Mouse (Mus musculus) stomach, postnatal 0 days (tissue): ENCODE results near the gene Elmod3. TPM values are rescaled to one million over a fixed set of nuclear protein-coding genes. Genes with fewer than 3 reads are reported as not detected.

Experiments used
- ATAC-seq: fragments of 200-750 bp; cut with Nextera tagmentation; 2 replicates; pipeline ENCODE4 v1.8.0; 2017; ENCODE audit not compliant: low FRiP score, low TSS enrichment
- DNase-seq: peaks from one replicate; pipeline ENCODE4 v3.0.0-alpha.2; 2016; ENCODE audit warnings: low spot score
- H3K27ac ChIP-seq: fragments of 300-500 bp; sonication (generic); replicated peaks from 2 replicates; pipeline ENCODE4 v1.5.1; 2014; ENCODE audit warnings: mild to moderate bottlenecking, control low read depth
- H3K27me3 ChIP-seq: fragments of 300-500 bp; sonication (generic); 2 replicates; pipeline ENCODE4 v1.6.1; 2014; ENCODE audit warnings: low read length; ENCODE audit not compliant: control insufficient read depth, insufficient read depth
- H3K36me3 ChIP-seq: fragments of 300-500 bp; sonication (generic); 2 replicates; pipeline ENCODE4 v1.6.1; 2014; ENCODE audit warnings: low read length, mixed read lengths; ENCODE audit not compliant: control insufficient read depth, insufficient read depth
- H3K4me1 ChIP-seq: fragments of 300-500 bp; sonication (generic); replicated peaks from 2 replicates; pipeline ENCODE4 v1.6.1; 2014; ENCODE audit warnings: antibody characterized with exemption; ENCODE audit not compliant: control insufficient read depth, insufficient read depth
- H3K4me2 ChIP-seq: fragments of 300-500 bp; sonication (generic); replicated peaks from 2 replicates; pipeline ENCODE4 v1.6.1; 2014; ENCODE audit warnings: low read depth, mild to moderate bottlenecking, control low read depth, moderate library complexity
- H3K4me3 ChIP-seq: fragments of 300-500 bp; sonication (generic); 2 replicates; pipeline ENCODE4 v1.5.1; 2014; ENCODE audit warnings: low read depth, low read length, control low read depth
- H3K9ac ChIP-seq: fragments of 300-500 bp; sonication (generic); 2 replicates; pipeline ENCODE4 v1.6.1; 2014; ENCODE audit warnings: mild to moderate bottlenecking, low read length, control low read depth, mixed read lengths
- H3K9me3 ChIP-seq: fragments of 300-500 bp; sonication (generic); 2 replicates; pipeline ENCODE4 v1.6.1; 2016; ENCODE audit warnings: low read length; ENCODE audit not compliant: control insufficient read depth
- CTCF ChIP-seq: IDR thresholded peaks from 2 replicates; pipeline ENCODE4 v1.5.1; 2016; ENCODE audit warnings: antibody characterized with exemption, low read depth, mild to moderate bottlenecking, moderate library complexity
- EP300 ChIP-seq: optimal IDR thresholded peaks from 2 replicates; pipeline ENCODE3; 2016; ENCODE audit warnings: antibody characterized with exemption
- WGBS: fragments of 180-500 bp; shearing (Covaris S2); extraction: QIAGEN DNeasy Blood & Tissue Kit; methylation state at CpG from one replicate; pipeline ENCODE4 v1.1.7; 2014; 5-methylcytosine and 5-hydroxymethylcytosine counted together
- polyA plus RNA-seq: library from polyadenylated mRNA; unstranded; fragments of >200 nt; fragmentation: Nextera tagmentation; extraction: Ambion mirVana; gene quantifications from 2 replicates; pipeline ENCODE4 v1.2.1, GENCODE M21; 2015

Gene Elmod3
- polyA plus RNA-seq, result 13.3 and 15.8 TPM in 2 replicates

DNA sequence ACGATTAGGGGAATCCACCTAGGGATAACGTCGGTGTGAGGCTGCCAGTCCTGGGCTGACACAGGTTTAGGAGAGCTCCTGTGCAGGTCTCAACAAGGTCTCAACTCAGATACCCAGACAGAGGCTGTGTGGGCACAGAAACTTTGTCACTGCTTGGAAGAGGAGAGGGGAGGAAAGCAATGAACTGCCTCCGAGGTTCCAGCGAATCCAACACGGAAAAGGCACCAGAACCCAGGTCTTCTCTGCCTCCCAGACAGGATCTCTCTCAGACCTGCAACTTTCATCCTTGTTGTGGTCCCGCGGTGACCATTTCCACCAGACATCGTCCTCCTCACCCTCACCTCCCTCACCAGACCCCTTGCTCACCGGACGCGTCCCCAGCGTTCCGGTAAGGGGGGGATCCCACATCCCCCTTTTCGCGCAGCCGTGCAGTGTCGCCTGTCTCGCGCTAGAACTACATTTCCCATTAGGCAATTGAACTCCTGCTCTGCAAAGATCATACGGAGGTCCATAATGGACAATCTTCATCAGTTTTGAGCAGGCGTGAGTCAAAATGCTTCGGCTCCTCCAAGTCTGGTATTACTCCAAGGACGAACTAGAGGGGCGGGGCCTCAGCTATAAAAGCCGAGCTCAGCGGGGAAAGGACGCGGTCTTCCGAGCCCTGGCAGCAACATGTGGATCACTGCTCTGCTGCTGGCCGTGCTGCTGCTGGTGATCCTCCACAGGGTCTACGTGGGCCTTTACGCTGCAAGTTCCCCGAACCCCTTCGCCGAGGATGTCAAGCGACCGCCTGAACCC is at the start of gene Elmod3, which contains the start of gene Retsat:
Gene Elmod3, minus strand, starts transcription at position 458 of the 798 bp plus-strand sequence.
Gene Retsat, plus strand, starts transcription at position 520 of the 798 bp plus-strand sequence.
- Histone ChIP-seq H3K4me3 (peak within 1 kb of the TSS; percentile 68), H3K4me1 (0 out of 2 replicates have a peak, but pooled peaks cover 4% of the 10 kb centered on the region), H3K9me3 (no peaks in the 10 kb centered on the region), H3K4me2 (peak within 1 kb of the TSS; percentile 68), H3K27ac (peak within 1 kb of the TSS; percentile 94), H3K9ac (peak within 1 kb of the TSS; percentile 75), H3K27me3 (no peaks in the 10 kb centered on the region), H3K36me3 (no peaks in the 10 kb centered on the region)
- peak; percentile 93 for DNase-seq
- TF ChIP-seq EP300, result no peak
- no peak for TF ChIP-seq CTCF
- WGBS, result 1% methylated on average over 38 of the region's 38 CpGs
- ATAC-seq, result peak; percentile 86

DNA sequence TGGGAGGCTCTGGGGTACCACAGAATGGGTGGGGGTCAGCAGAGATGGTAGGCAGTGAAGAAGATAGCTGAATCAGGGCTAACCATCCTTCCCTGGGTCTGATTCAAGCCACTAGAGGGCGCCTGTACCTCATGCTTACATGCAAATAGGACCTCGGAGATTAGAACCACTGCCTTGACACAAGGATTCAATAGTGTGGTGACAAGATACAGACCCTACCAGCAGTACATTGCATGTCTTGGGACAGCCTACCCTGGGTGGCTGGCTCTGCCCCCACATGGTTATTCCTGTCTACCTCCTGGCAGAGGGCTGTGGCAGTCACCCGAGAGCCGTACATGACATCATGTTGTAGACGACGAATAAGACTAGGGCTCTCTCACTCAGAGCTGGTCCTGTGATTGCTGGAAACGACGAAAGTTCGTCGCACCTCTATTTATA is 49.2 kb upstream of the Elmod3 start:
- DNase-seq (peak; percentile 69), ATAC-seq (peak; percentile 3; the same call in 1 of the 2 replicates)
- H3K27ac ChIP-seq, result no peak overlapping the region
- no peaks in the 10 kb centered on the region for H3K36me3 ChIP-seq
- no peaks in the 10 kb centered on the region for H3K9me3 ChIP-seq
- H3K9ac ChIP-seq, result no peak overlapping the region
- no peak overlapping the region for H3K4me2 ChIP-seq
- 40% methylated on average over 10 of the region's 10 CpGs for WGBS
- TF ChIP-seq EP300, result no peak
- peak; percentile 91 for TF ChIP-seq CTCF
- no peaks in the 10 kb centered on the region for H3K27me3 ChIP-seq
- H3K4me3 ChIP-seq, result no peak overlapping the region
- no peaks in the 10 kb centered on the region; the same call in 1 of the 2 replicates for H3K4me1 ChIP-seq

DNA sequence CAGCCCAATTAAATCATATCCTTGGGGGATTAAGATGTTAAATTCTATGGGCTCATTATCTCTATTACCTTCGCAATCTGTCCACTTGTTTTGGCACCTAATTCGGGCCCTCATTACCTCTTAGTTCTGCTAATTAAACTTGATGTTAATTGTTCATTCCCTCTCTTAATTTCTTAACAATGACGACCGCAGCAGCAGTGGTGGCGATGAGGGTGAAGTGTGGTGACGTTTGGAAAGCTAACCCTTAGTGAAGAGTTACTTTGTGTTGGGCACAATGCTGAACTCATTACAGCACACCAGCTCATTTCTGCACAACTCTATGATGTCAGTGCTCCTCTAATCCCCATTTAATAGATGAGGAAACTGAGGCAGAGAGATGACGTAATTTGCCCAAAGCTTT is 47.2 kb upstream of the Elmod3 start:
- DNase-seq, result no peak
- 88% methylated on average over 7 of the region's 7 CpGs for whole genome bisulfite sequencing
- Histone ChIP-seq H3K4me1 (no peaks in the 10 kb centered on the region; the same call in 1 of the 2 replicates), H3K27me3 (no peaks in the 10 kb centered on the region), H3K4me3 (no peak overlapping the region), H3K36me3 (no peaks in the 10 kb centered on the region), H3K4me2 (no peak overlapping the region), H3K9ac (no peak overlapping the region), H3K27ac (no peak overlapping the region), H3K9me3 (no peaks in the 10 kb centered on the region)
- ATAC-seq, result no peak
- TF ChIP-seq CTCF, result no peak
- TF ChIP-seq EP300, result no peak

DNA sequence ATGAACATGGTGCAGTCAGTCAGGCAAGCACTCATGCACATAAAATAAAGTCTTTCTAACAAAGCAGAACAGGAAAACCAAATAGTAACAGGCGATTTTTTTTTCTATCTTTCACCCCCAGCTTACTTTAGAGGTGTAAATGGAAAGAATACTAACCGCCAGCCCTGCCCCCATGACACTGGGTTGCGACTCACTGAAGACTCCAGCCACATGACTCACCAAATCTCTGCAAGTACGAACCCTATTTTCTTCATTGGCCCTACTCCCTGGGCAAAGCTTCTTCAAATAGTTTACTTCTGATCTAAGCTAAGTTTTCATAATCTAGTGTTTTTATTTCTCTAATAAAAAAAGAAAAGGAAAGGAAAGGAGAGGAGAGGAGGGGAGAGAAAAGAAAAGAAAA is 46.4 kb upstream of the Elmod3 start:
- no peak for ATAC-seq
- WGBS, result 45% methylated on average over 4 of the region's 4 CpGs
- Histone ChIP-seq H3K4me3 (no peak overlapping the region), H3K9ac (no peak overlapping the region), H3K27ac (no peak overlapping the region), H3K36me3 (no peaks in the 10 kb centered on the region), H3K4me2 (no peak overlapping the region), H3K9me3 (no peaks in the 10 kb centered on the region), H3K27me3 (no peaks in the 10 kb centered on the region), H3K4me1 (no peaks in the 10 kb centered on the region)
- DNase-seq, result no peak
- no peak for TF ChIP-seq CTCF
- no peak for TF ChIP-seq EP300

DNA sequence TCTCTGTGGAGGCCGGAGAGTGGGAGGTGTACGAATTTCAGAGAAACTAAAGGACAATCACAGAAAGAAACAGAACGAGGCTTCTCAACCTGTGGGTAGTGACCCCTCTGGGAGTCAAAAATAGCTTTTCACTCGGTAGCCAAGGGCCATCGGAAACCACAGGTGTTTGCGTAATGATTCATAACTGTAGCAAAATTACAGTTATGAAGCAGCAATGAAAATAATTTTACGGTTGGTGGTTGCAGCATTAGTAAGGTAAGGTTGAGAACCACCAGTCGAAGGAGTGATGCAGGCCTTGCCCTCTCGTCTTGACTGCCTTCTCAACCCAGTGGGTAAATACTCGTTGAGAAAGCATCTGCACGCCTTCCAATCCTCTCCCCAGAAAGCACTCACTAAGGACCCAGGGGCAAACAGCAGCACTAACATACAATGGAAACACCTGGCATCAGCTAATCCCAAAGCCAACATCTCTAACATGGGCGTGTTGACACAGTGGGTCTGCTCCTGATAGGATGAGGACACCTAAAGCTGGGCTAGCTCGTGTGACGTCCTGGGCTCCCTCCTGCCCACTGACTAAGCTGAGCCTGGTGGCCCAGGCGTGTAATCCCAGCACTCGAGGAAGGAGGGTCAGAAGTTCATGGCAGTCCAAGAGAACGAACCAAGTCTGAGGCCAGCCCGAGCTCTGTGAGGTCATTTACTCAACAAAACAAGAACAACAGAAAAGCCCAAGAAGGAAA is 43.2 kb upstream of the Elmod3 start:
- DNase-seq (peak; percentile 79), ATAC-seq (peak; percentile 97)
- no peak overlapping the region for H3K4me2 ChIP-seq
- H3K9me3 ChIP-seq, result no peaks in the 10 kb centered on the region
- no peak overlapping the region for H3K4me3 ChIP-seq
- no peak overlapping the region for H3K9ac ChIP-seq
- no peaks in the 10 kb centered on the region; the same call in 1 of the 2 replicates for H3K4me1 ChIP-seq
- no peak for TF ChIP-seq CTCF
- no peak for TF ChIP-seq EP300
- no peaks in the 10 kb centered on the region for H3K27me3 ChIP-seq
- peak overlapping the region; percentile 50 for H3K27ac ChIP-seq
- 55% methylated on average over 18 of the region's 18 CpGs for WGBS
- no peaks in the 10 kb centered on the region for H3K36me3 ChIP-seq
